Mouse (Mus musculus): ENCODE measurements around the gene H2-D1. TPM values are rescaled to one million over a fixed set of nuclear protein-coding genes. Genes with fewer than 3 reads are reported as not detected.

Gene H2-D1
- 2,421 TPM for total RNA-seq (2023)

DNA sequence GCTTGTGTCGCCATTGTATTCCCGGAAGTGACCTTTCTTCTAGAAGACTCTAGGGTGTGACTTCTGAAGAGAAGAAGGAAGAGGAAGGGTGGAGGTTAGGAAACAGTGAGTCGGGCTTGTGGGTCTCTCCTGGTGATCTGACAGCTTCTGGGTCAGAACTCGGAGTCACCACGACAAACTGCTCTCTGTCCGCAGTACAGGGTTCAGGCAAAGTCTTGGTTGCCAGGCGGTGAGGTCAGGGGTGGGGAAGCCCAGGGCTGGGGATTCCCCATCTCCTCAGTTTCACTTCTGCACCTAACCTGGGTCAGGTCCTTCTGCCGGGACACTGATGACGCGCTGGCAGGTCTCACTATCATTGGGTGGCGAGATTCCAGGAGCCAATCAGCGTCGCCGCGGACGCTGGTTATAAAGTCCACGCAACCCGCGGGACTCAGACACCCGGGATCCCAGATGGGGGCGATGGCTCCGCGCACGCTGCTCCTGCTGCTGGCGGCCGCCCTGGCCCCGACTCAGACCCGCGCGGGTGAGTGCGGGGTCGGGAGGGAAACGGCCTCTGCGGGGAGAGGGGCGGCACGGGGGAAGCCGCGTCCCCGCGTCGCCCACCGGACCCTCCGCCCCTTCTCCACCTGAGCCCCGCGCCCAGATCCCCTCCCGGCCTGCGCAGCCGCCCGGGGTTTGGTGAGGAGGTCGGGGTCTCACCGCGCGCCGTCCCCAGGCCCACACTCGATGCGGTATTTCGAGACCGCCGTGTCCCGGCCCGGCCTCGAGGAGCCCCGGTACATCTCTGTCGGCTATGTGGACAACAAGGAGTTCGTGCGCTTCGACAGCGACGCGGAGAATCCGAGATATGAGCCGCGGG lies at the start of gene H2-D1:
Gene H2-D1, plus strand, starts transcription at position 67 of the 859 bp plus-strand sequence.

DNA sequence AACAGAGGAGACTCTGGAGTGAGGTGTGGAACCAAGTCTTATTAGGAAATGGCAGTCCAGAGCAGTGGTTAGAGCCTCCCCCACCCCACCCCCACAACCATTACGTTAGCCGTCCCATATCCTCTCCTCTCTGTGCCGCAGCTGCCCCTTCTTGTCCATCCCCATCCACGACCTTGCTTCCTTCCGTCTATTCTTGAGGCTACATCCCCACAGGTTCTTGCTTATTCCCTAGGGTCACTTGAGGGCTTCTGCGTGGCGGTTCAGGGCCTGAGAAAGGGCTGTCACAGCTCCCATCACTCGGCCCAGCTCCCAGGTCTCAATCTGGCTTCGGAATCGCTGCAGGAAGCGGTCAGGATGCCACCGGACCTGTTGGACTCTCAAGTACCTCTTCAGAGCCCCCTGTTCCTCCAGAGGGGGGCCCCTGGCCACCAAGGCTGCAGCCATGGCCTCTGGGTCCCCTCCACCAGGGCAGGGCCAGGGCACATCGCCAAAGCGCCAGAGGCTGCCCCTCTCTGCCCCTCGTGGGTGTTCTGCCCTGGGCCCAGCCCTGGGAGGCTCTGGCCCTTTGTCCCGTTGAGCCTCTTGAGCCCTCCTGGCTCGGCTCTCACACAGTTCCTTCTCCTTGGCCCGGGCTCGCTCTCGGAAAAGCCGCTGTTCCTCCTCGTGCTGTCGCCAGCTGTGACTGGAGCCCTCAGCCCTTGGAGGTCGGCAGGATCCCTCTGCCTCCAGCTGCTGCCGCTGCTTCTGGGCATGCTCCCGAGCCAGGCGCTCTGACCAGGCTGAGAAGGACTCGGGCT lies 42.2 kb upstream of the H2-D1 start, which contains the start of gene Gm16181:
Gene Gm16181, plus strand, starts transcription at position 679 of the 797 bp plus-strand sequence.

DNA sequence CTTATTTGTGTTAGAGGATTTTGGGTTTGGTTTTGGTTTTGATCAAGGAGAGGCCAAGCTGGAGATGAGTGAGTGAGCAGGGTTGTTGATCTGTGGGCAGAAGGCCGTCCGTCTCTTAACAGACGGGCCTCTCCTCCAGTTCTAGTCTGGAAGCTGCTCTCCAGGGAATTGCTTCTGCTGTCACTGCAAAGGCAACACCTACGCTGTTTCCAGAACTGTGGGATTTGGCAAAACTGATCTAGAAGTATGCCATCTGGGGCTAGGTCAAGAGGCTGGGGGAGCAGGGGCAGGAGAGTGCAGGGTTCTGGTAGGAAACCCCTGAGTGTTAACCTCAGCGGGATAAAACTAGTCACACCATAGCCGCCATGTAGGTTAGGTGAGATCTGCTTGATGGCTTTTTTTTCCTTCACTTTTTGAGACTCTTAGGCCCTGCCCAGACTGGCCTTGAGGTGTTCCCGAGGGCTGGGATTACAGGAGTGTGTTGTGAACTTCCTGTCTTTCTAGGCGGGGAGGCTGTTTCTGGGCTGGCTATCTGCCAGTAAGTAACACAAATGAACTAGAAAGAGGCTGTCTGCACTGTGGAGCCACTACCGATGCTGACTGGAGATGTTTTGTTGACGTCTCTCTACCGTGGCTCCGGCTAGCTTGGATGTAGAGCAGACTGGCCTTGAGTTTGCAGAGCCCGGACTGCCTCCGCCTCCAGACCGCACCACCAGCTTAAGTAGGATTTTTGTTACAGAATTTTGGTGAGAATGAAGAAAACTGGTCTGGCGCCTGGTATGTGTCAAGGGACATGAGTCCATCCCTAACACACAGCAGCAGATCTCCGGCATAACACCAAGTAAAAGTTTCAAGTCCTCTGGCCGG lies 29.2 kb upstream of the H2-D1 start, which contains the start of gene Atp6v1g2:
Gene Atp6v1g2, plus strand, starts transcription at position 547 of the 867 bp plus-strand sequence.

DNA sequence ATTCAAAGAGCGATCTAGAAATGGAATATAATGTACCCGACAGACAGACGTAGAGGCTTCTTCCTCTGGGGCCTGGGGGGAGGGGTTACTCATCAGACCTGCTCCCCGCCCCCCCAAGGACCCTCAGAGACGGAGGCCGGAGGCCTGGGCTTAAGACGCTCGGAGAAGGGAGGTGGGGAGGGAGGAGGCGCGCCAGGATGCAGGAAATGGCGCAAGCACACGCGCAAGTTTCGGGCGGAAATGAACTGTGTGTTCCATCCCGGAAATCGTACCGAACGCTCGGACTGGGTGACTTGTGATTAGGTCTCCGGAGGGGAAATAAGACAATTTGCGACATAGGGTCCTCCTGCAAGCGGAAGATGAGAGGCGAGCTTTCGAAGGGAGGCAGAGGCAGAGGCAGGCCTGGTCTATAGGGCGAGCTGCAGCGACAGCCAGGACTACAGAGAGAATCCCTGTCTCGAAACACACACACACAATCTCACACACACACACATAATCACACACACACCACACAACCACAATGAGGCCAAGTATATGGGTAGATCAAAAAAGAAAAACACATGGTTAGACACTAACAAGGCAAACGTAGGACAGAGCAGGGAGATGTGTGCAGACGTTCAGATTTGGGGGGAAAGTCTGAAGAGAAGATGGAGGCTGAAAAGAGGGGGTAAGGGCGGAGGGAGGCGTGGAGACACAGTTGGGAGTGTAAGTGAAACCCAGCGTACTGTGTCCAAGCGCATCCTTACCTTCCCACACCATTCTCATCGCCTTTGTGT lies 26.7 kb upstream of the H2-D1 start, which contains the start of gene Nfkbil1:
Gene Nfkbil1, minus strand, starts transcription at position 179 of the 776 bp plus-strand sequence.

DNA sequence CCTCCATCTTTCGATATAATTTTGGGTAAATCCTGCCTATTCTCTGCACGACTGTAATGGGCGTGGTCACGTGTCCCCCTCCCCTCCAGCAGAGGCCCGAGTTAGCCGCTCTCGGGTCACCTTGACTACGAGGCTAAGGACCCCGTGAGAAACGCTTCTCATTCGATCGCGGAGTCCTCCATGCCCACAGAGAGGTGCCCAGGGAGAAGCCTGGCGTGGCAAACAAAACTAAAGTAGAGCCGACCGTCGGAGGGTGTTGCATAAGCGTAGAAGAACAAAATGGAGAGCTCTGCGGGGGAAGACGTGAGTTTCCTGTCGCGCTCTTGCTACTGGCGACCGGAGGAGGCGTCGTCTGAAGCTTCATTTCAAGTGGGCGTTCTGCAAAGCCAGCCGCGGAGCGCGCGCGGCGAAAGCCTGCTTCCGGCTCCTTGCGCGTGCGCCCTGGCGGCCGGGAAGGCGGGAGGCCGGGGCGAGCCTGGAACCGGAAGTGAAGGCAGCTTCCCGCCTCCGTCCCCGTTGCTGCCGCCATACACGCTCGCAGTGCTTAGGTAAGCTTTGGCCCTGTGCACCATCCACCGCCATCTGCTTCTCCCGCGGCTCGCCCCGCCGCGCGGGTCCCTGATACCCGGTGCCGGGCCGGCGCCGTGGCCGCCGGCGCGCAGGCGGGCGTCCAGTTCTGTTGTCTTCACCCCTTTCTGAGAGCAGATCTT lies 21.1 kb upstream of the H2-D1 start, which contains the start of gene Ddx39b:
Gene Ddx39b, plus strand, starts transcription at position 442 of the 710 bp plus-strand sequence.

Other genes starting within 250 kb of the H2-D1 start
- 0.21 TPM for gene Vwa7, start 246.2 kb upstream of the H2-D1 start, total RNA-seq (2023)
- not detected for gene Sapcd1, start 234.7 kb upstream of the H2-D1 start, total RNA-seq (2023)
- gene Msh5, start 216.0 kb upstream of the H2-D1 start, total RNA-seq (2023) = 3.9 TPM
- 157 TPM for gene Clic1, start 212.8 kb upstream of the H2-D1 start, total RNA-seq (2023)
- gene Ddah2, start 203.7 kb upstream of the H2-D1 start, total RNA-seq (2023) = 2.5 TPM
- gene Ly6g6c, start 197.3 kb upstream of the H2-D1 start, total RNA-seq (2023) = not detected
- 0.27 TPM for gene Mpig6b, start 196.5 kb upstream of the H2-D1 start, total RNA-seq (2023)
- gene Ly6g6e, start 185.8 kb upstream of the H2-D1 start, total RNA-seq (2023) = not detected
- gene Ly6g6d, start 184.7 kb upstream of the H2-D1 start, total RNA-seq (2023) = not detected
- gene Ly6g6f, start 177.1 kb upstream of the H2-D1 start, total RNA-seq (2023) = not detected
- gene Abhd16a, start 173.5 kb upstream of the H2-D1 start, total RNA-seq (2023) = 69.9 TPM
- gene Ly6g5c, start 154.5 kb upstream of the H2-D1 start, total RNA-seq (2023) = not detected
- gene Ly6g5b, start 147.3 kb upstream of the H2-D1 start, total RNA-seq (2023) = 0.83 TPM
- gene Gpank1, start 141.3 kb upstream of the H2-D1 start, total RNA-seq (2023) = 27.0 TPM
- 141 TPM for gene Csnk2b, start 140.7 kb upstream of the H2-D1 start, total RNA-seq (2023)
- 20.6 TPM for gene D17H6S53E, start 136.4 kb upstream of the H2-D1 start, total RNA-seq (2023)
- gene Apom, start 130.7 kb upstream of the H2-D1 start, total RNA-seq (2023) = not detected
- 438 TPM for gene Bag6, start 127.6 kb upstream of the H2-D1 start, total RNA-seq (2023)
- 294 TPM for gene Prrc2a, start 97.8 kb upstream of the H2-D1 start, total RNA-seq (2023)
- gene Aif1, start 86.7 kb upstream of the H2-D1 start, total RNA-seq (2023) = 3.0 TPM
- gene Lst1, start 74.3 kb upstream of the H2-D1 start, total RNA-seq (2023) = 14.3 TPM
- gene Ltb, start 68.3 kb upstream of the H2-D1 start, total RNA-seq (2023) = 538 TPM
- 18.7 TPM for gene Tnf, start 60.7 kb upstream of the H2-D1 start, total RNA-seq (2023)
- gene Lta, start 57.4 kb upstream of the H2-D1 start, total RNA-seq (2023) = 15.2 TPM
- not detected for gene Gm16181, start 41.9 kb upstream of the H2-D1 start, total RNA-seq (2023)
- 1.6 TPM for gene Atp6v1g2, start 29.1 kb upstream of the H2-D1 start, total RNA-seq (2023)
- 10.8 TPM for gene Nfkbil1, start 26.9 kb upstream of the H2-D1 start, total RNA-seq (2023)
- 474 TPM for gene Ddx39b, start 21.0 kb upstream of the H2-D1 start, total RNA-seq (2023)
- 14.8 TPM for gene H2-Q1, start 57.7 kb downstream of the H2-D1 start, total RNA-seq (2023)
- gene H2-Q2, start 79.5 kb downstream of the H2-D1 start, total RNA-seq (2023) = 16.7 TPM
- 511 TPM for gene H2-Q4, start 116.9 kb downstream of the H2-D1 start, total RNA-seq (2023)
- gene H2-Q6, start 162.1 kb downstream of the H2-D1 start, total RNA-seq (2023) = 107 TPM
- gene H2-Q7, start 176.4 kb downstream of the H2-D1 start, total RNA-seq (2023) = 390 TPM
- gene H2-Q10, start 207.4 kb downstream of the H2-D1 start, total RNA-seq (2023) = 74.1 TPM
- gene Pou5f1, start 243.3 kb downstream of the H2-D1 start, total RNA-seq (2023) = 0.71 TPM

Data from CD4-positive naive resting alpha-beta T cell, adult 57 days (primary cell).